Mouse (Mus musculus): ENCODE data around the gene Espl1. TPM values are rescaled to one million over a fixed set of nuclear protein-coding genes. Genes with fewer than 3 reads are reported as not detected.

Espl1 gene
- total RNA-seq, 2 experiments from 2014 or later: 0.74 to 0.87 TPM

DNA sequence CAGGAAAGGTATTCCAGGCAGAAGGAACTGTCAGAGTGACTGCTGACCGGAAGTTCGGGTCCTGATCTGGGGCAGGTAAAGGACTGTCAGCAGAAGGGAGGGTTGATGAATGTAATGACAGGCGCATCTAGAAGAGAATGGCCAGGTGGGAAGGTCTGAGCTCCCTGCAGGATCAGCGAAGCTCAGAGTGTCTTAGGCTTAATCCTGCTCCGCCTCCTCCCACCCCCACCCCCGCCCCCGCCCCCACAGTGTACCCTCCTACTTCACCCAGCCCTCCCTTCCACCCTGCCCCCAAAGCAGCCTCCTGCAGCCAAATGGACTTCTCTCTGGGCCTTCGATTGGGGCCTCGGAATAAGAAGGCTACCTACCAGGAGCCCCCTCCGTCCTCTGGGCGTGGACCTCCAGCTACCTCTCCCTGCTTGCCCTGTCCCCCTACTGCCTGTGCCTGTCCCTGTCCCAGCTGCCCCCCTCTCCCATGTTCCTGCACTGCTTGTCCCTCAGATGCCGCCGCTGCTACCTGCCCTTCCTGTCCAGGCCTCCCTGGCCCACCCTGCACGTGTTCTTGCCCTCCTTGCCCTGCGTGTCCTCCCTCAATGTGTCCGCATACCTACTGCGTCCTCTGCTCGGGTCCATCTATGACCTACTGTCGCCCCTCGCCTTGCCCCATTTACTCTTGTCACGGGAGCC is 25.6 kb upstream of the Espl1 start, which contains the start of gene Gm9918:
Gene Gm9918 (plus strand): TSS at position 290 of the 687 bp plus-strand sequence.
- intact Hi-C loops (cut with DNase I): no loop called here
- no peak for DNase-seq

DNA sequence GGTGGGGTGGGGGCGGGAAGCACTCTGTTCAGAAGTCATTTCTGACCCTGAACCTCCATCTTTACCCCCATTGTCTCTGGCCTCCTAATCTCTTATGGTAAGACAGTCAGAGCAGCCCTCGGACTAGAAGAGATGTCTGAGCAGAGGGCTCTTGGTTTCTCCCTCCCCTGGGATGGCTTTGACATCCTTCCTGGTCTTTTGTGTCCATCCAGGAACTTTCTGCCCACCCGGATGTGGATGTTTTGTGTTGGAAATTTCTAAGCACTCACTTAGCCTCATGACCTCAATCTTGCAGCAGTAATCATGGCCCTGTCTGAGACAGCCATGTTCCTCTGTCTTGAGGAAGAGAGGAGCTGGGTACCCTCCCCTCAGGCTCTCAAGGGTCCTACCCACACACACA is 24.6 kb upstream of the Espl1 start:
- intact Hi-C loops (cut with DNase I): no loop called here
- DNase-seq: no peak

DNA sequence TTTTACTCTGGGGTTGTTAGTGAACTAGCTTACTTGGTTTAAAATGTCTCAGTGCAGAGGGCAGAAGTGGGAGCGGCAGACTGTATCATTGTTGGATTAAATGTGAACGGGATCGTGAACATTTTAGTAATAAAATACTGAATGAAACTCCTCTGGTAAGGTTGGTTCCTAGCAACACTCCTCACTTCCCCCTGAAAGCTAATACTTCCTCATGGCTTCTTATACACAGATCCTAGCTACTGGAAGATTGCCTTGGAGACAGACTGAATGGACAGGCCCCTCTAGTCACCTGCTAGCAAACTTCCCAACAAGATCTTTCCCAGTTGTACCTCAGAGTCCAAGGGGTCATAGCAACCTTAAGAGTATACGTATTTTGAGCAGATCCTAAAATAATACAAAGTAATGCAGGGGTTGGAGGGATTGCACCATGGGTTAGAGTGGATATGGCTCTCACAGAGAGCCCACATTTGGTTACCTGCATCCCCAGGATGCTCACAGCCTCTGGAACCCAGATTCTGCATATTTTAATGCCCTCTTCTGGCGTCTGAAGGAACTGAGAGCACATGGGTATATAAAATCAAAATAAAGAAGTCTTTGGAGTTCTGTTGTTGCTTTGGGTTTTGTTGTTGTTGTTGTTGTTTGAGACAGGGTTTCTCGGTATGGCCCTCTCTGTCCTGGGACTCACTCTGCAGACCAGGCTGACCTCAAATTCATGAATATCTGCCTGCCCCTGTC is 21.9 kb upstream of the Espl1 start:
- intact Hi-C loops (cut with DNase I): no loop called here
- DNase-seq: no peak

DNA sequence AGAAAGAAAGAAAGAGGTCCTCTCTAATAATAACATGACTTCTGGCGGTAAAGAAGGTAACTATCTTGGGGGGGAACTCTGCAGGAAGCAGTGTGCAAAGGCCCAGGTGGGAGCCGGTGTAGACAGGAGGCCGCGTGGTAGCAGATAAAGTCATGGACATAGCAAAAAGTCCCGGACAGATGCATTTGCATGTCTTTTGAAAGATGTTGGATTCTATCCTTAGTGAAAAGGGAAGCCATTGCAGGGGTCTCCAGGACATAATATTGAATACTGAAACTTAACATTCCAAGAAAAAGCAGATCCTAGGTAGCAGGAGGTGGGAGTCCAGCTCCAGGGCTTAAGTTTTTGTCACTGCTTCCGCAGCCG is 17.4 kb upstream of the Espl1 start:
- no peak for DNase-seq
- intact Hi-C loops (cut with DNase I): loop anchor here (2.0 kb wide), 1 partner anchor 30 kb away; no protein-coding TSS in a partner anchor

DNA sequence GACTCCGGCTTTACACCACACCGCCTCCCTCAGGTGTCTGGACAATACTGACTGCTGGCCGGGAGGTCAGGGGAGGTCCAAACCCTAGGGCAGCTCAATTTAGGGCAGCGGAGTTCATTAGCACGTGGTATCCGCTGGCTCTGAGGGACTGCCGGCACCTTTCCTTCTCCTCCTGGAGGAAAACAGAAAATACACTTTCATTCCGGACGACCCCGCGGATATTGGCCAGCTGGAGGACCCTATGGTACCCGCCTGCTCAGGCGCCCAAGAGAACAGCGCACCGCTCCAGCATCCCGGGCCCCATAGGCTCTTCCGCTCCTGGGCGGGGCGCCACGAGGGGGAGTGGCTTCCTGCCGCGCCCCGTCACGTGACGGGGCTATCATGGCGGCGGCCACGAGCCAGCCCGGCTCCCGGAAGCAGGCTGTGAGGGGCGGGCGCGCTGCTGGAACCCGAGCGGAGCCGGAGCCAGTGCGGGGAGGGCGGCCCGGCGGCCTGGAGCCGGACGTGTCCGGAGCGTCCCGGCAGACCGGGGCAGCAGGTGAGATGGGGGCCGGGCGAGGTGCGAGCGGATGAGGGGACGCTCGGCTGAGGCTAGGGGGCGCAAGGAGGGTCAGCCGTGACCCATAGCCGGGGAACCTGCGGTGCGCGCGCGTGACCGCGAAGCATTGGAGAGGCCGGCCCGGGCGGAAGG is 16.8 kb upstream of the Espl1 start, which contains the start of gene Mfsd5:
Gene Mfsd5 (plus strand): TSS at position 363 of the 691 bp plus-strand sequence.
- peak; percentile 85 to 86 for DNase-seq

DNA sequence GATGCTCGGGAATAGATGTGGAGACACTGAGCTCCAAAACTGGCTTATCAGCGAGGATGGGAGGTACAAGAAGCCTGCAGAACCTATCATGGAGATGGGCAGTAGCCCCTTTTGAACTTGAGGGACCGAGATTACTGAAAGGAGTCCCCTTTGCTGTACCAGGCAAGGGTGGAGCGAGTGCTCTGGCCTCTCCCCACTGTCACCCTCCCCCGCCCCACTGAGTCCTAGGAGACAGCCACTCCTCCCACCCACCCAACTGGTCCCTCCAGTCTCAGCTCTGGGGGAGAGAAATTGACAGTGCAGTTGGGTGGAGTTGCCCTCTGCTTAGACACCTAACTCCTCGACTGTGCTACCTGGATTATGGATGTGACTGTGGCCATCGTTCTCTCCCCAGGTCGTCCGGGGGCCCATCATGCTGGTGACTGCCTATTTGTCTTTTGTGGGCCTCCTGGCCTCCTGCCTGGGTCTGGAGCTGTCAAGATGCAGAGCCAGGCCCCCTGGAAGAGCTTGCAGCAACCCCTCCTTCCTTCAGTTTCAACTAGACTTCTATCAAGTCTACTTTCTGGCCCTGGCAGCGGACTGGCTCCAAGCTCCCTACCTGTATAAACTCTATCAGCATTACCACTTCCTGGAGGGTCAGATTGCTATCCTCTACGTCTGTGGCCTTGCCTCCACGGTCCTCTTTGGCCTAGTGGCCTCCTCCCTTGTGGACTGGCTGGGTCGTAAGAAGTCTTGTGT is 16.1 kb upstream of the Espl1 start:
- intact Hi-C loops (cut with DNase I): loop anchor here (2.0 kb wide), 1 partner anchor 31 kb away; no protein-coding TSS in a partner anchor
- DNase-seq: no peak

More for the DNA sequence above, 16.8 kb upstream of the Espl1 start, which contains the start of gene Mfsd5:
- intact Hi-C loops (cut with DNase I): loop anchor here (2.0 kb wide), 1 partner anchor 30 kb away; no protein-coding TSS in a partner anchor

DNA sequence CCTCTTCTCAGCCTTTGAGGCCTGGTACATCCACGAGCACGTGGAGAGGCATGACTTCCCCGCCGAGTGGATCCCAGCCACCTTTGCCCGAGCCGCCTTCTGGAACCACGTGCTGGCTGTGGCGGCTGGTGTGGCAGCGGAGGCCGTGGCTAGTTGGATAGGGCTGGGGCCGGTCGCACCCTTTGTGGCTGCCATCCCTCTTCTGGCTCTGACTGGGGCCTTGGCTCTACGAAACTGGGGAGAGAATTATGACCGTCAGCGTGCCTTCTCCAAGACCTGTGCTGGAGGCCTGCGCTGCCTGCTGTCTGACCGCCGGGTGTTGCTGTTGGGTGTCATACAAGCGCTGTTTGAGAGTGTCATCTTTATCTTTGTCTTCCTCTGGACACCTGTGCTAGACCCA is 15.4 kb upstream of the Espl1 start:
- DNase-seq: no peak
- intact Hi-C loops (cut with DNase I): no loop called here

DNA sequence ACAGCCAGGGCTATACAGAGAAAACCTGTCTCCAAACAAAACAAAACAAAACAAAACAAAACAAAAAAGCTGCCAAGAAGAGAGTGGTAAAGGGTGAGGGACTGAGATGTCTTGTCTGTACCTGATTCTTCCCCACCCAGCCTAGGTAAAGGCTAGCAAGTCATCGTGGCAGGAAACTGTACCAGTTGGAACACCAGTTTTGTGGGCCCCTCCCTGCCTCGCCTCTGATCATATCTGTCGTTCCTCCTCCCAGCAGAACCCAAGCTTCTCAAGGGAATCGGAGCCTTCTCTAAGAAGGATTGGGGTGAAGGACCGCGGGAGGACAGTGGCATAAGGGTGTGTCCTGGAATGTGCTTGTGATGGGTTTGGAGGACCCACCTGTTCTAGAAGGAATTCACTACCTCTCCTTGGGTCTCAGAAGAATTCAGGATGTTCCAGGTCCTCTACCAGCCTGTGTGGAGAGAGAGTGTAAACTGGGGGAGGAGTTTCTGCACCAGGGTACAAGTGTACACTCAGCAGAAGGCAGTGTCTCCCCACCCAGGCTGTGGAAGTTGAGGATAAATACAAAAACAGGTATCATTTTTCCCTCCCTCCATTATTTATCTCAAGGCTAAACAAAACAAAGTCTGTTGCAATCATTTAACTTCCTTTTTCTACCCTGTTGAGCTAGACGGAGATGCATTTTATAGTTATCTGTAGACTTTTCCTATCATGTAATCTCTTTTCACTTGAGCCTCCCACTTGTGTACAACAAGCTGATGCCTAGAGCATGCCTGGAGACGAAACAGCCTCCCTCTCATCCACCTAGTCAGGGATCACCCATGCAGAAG is 13.4 kb upstream of the Espl1 start:
- DNase-seq: no peak
- intact Hi-C loops (cut with DNase I): no loop called here

DNA sequence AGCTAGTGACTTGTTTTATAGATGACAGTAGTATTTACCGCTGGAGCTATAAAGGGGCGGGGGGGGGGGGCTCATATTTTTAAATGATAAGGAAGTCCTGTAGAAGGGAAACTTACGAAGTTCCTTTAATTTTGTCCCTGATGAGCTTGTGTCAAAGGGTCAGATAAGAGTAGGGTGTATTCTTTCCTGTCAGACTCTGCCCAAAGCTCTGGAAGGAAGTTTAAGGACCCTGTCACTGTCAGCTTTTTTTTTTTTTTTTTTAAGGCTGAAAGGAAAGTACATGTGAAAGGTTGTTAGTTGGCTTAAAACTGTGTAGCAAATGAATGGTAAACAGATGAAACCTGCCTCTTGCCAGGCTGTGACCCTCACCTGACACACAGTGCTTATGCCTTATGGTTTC is 12.4 kb upstream of the Espl1 start:
- intact Hi-C loops (cut with DNase I): loop anchor here (2.0 kb wide), 1 partner anchor 35 kb away; no protein-coding TSS in a partner anchor
- no peak for DNase-seq

DNA sequence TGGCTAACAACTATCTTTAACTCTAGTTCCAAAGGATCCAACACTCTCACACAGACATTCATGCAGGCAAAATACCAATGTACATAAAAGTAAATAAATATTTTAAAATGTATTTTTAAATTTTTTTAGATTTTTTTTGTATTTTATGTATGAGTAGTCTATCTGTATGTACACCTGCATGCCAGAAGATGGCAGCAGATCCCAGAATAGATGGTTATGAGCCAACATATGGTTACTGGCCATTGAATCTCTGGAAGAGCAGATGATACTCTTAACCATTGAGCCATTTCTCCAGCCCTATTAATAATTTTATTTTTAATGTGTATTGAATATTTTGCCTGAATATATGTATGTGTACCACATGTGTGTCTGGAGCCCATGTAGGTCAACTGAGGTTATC is 8.7 kb upstream of the Espl1 start:
- intact Hi-C loops (cut with DNase I): no loop called here
- no peak for DNase-seq

DNA sequence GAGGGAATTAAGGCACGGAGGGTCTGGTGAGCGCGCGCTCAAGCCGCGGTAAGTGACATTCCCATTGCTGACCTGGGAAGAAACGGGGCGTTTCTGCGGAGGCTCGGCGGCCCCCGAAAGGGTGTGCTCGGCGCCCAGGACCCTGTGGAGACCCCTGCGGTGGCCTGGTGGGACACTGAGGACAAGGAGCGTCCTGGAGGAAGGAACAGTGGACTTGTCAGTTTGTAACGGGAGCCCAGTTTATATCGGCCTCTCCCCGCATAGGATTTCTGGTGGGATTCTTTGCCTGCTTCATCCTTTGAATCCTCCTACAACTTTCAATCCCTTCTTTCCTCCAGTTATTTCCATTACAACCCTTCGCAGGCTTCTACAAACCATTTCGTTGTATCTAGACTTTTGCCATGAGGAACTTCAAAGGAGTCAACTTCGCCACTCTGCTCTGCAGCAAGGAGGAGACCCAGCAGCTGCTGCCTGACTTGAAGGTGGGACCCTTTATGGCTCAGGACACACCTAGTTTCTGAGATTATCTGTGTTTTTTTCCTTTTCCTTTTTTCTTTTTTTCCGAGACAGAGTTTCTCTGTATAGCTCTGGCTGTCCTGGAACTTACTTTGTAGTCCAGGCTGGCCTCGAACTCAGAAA is 421 bp downstream of the Espl1 start:
- DNase-seq: no peak
- intact Hi-C loops (cut with DNase I): no loop called here

DNA sequence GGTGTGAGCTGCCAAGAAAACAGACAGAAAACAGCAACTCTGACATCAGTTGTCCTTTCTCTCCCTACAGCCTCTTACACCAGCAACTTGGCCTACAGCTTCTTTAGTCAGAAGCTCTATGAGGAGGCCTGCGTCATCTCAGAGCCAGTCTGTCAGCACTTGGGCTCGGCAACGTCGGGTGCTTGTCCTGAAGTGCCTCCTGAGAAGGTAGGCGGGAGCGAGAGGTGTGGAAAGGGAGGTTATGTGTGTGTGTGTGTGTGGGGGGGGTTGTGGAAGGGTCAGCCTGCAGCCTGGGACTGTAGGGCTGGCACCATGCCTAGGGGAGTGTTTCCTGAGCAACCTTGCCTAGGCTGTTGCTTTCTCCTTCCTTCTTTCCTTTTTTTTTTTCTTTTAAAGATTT is 6.5 kb downstream of the Espl1 start:
- intact Hi-C loops (cut with DNase I): no loop called here
- DNase-seq: no peak

DNA sequence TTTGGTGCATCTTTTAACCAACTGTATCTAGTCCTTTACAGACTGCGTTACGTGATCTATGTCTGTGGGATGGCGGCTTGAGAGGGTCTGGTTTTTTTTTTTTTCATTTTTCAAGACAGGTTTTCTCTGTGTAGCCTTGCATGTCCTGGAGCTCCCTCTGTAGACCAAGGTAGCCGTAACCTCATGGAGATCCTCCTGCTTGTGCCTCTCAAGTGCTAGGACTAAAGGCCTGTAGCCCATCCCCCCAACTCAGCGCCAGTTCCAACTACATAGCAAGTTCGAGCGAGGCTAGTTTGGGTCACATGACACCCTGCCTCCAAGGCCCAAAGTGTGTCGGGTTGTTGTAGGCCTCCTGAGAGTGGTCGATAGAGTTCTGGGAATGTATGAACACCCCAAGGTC is 12.7 kb downstream of the Espl1 start:
- intact Hi-C loops (cut with DNase I): no loop called here
- DNase-seq: no peak

DNA sequence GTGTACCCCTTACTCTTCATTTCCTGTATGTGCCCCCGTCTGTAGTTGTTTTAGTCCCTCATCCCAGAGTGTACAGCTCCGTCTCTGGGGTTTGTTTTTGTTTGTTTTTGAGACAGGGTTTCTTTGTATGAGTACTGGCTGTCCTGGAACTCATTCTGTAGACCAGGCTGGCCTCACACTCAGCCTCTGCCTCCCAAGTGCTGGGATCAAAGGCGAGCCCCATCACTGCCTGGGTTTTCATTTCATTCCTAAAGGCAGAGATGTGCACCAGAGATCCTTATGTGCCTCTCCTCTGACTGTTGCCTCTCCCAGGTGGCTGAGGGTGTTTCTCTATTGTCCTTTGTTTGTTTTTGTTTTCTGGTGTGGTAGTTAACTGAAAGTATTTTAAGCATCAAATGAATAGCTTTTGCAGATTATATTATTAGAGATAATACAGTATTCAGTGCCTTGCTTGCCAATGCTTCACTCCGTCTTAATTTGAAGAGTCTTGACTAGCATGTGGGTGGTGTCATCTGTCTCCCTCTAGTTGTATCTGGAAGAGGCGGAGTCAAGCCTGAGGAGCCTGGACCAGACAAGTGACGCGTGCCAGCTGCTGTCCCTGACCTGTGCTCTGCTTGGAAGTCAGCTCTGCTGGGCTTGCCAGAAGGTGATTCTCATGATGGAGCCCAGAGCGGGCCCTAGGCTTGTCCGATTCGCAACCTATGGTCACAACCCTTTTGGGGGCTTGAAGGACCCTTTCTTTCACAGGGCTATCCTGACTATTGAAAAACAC is 14.2 kb downstream of the Espl1 start:
- peak in 1 of 2 experiments; percentile 16 for DNase-seq
- intact Hi-C loops (cut with DNase I): no loop called here

DNA sequence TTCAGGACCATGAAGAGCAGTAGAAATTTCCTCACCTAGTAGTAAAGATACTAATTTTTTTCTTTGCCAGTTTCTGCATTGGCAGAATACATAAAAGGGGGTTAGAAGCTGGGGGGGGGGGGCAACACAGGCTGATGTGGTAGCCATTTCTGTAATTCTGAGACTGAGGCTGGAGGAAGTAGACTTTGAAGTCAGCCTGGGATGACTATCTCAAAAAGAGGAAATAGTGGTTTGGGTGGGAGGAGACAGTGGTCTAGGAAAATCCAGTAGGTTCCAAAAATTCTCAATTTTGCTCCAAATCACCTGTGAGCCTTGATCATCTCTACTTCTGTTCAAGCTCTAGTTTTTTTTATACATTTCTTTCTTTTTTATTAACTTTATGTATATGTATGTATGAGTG is 15.4 kb downstream of the Espl1 start:
- intact Hi-C loops (cut with DNase I): no loop called here
- DNase-seq: no peak

DNA sequence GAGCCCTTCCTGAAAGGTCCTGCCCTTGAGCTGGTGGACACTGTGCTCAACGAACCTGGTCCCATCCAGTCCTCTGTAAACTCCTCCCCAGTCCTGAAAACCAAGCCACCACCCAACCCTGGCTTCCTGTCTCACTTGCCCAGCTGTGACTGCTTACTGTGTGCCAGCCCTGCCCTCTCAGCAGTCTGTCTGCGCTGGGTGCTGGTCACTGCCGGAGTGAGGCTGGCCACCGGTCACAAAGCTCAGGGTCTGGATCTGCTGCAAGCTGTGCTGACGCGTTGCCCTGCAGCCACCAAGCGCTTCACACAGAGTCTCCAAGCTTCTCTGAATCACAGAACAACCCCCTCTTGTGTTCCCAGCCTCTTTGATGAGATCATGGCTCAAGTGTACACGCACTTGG is 19.2 kb downstream of the Espl1 start:
- intact Hi-C loops (cut with DNase I): no loop called here
- DNase-seq: peak in 1 of 2 experiments; percentile 33

DNA sequence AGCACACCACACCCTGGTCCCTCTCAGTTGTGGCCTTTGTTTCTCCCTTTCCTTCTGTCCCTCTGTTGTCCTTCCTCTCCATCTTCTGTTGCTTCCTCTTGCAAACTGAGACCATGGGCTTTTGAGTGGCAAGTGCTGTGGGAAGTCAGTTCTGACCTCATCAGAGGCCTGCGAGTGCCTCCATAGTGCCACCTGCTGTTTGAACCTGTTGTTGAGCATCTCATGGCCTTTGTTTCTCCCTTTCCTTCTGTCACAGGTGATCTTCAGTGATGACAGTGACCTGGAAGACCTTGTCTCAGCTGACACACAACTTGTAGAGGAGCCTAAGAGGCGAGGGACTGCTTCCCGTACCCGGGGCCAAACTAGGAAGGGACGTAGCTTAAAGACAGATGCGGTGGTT is 20.2 kb downstream of the Espl1 start:
- intact Hi-C loops (cut with DNase I): loop anchor here (2.0 kb wide), 1 partner anchor 77 kb away; no protein-coding TSS in a partner anchor

More for the DNA sequence above, 20.2 kb downstream of the Espl1 start:
- DNase-seq: peak; percentile 47 to 51
